Mouse (Mus musculus) left cerebral cortex, adult 2 months (tissue): Measurements from ENCODE around the gene Pla2g1b. TPM values are rescaled to one million over a fixed set of nuclear protein-coding genes. Genes with fewer than 3 reads are reported as not detected.

Experiments
- DNase-seq, 2 experiments: peaks; one replicate each; pipeline ENCODE4 v3.0.0; 2021 to 2022; ENCODE audit warnings: low spot score in 2 of 2, mixed read lengths in 1 of 2; ENCODE audit errors: extremely low spot score in 1 of 2
- H3K27ac ChIP-seq: fragments of 200-600 bp; 2 replicates; pipeline ENCODE4 v1.8.1; 2022
- H3K4me3 ChIP-seq: fragments of 200-600 bp; 2 replicates; pipeline ENCODE4 v1.8.1; 2022
- CTCF ChIP-seq: fragments of 200-600 bp; IDR thresholded peaks from 2 replicates; pipeline ENCODE4 v1.8.1; 2022; ENCODE audit warnings: antibody characterized with exemption, mild to moderate bottlenecking, moderate library complexity
- intact Hi-C: fragments of 180-260 bp; cut with DNase I; formaldehyde crosslinking; loops from one replicate; pipeline ENCODE4 v1.15.1; 2025
- total RNA-seq, 2 experiments: library from RNA; stranded (reverse); gene quantifications; 2 replicates each; pipeline ENCODE4 v1.2.3; 2021

Pla2g1b gene
- total RNA-seq, 2 experiments from 2014 or later = not detected

DNA sequence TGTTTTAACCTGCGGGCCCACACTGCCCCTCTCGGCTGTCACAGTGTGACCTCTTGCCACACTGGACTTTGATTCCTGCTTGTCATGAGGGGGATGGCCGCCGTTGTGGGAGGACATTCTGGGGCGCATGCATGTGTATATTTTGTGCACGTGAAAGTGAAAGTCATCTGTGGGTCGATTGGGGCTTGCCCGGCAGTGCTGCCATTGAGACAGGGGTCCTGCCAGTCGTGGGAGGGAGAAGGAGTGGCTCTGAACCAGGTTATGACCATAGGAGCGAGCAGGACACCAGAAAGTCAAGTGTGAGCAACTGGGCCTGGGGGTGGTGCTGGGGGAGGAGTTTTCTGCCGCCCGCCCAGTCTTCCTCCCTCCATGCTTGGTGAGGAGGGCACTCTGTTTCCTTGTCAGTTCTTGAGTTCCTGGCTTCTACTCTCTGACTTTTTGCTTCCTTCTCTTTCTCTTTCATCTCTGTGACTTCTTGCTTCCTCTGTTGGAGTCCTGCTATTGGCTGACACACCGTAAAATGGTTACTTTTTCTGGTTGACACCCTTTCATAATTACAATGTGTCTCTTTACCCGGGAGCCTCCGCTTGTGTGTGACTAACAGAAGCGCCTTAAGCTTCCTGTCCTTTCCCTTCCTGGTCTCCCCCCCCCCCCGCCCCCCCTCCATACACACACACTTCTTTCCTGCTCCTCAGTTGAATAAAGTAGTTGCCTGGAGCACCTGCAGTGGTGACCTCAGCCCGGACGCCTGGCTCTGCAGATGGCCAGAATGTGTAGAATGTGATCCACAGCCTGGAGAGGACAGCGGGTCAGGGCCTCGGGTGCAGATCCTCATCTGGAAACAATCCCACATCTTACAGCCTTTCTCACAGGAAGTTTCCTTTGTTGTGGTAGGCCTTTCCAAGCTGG, 55.7 kb downstream of the Pla2g1b start:
- TF ChIP-seq CTCF = no peak
- intact Hi-C loops = no loop called here
- DNase-seq = no peak
- Histone ChIP-seq H3K27ac (peak overlapping the region; percentile 47; the same call in 1 of the 2 replicates), H3K4me3 (no peak overlapping the region)

DNA sequence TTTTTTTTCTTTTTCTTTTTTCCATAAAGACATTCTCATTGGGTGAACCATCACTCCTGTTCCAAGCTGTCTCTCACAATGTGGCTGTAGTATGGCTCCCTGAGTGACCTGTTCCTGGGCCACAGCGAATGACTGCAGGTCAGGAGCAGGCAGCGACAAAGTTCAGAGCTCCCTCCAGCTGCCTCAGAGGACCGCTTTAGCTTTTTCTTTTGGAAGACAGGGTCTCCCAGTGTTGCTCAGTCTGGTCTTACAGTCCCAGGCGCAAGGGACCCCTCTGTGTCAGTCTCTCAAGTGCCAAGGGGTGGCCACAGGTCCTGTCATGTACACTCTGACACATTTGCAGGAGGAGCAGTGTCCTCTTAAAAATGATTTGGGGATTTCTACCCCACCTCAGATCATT, 56.5 kb downstream of the Pla2g1b start:
- Histone ChIP-seq H3K27ac (peak overlapping the region; percentile 28; the same call in 1 of the 2 replicates), H3K4me3 (no peak overlapping the region)
- DNase-seq = no peak
- intact Hi-C loops = no loop called here
- TF ChIP-seq CTCF = no peak

DNA sequence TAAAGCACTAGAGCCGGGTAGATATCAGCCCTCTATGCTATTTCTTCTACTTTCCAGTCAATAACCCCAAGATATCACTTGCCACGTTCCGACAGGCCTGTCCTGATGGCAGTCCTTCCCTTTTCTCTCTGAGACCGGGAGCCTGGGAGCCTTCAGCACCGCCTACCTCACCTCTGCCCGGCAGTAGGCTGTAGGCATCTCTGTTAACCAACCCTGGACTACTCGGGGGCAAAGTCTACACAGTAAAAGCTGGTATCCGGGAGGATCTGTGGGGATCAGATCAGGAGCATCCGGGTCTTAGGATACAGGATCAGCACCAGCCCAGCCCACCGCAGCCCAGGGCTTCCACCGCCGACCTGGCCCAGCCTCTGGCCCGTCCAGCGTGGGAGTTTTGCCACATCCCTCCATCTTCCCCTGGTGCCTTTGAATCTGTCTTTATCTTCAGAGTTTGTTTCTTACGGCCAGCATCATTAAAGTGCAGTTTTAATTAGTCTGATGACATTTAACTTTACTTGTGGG, 57.0 kb downstream of the Pla2g1b start:
- TF ChIP-seq CTCF = no peak
- intact Hi-C loops = no loop called here
- no peak overlapping the region for H3K4me3 ChIP-seq
- no peak for DNase-seq
- H3K27ac ChIP-seq = no peak overlapping the region

DNA sequence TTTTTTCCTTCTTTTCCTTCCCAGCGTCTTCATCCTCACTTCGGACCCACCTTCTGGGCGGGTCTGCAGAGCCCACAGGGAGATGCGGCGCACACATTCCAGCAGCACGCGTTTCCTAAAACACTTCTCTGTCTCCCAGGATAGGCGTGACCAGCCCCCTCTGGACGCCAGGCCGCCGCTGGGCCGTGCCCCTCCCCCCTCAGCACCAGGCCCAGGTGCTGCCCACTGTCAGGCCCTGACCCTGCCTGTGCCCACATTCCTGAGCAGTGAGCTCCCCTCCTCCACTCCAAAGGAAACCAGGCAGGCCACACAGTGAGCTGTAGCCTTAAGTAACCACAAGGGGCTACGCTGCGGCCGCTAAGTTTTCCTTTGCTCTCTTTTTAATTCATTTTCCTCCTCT, 57.9 kb downstream of the Pla2g1b start:
- no peak for DNase-seq
- H3K27ac ChIP-seq = no peak overlapping the region
- intact Hi-C loops = no loop called here

More for the DNA sequence above, 57.9 kb downstream of the Pla2g1b start:
- TF ChIP-seq CTCF = no peak; the same call in 1 of the 2 replicates
- no peak overlapping the region for H3K4me3 ChIP-seq

Other genes with a start within 250 kb of the Pla2g1b start
- gene Pop5, start 230.4 kb upstream of the Pla2g1b start, total RNA-seq = 100 to 1,000 TPM; 116 to 117 TPM
- 100 to 1,000 TPM; 253 to 265 TPM for gene Rnf10, start 193.4 kb upstream of the Pla2g1b start, total RNA-seq
- 10 to 100 TPM; 39.9 to 41.9 TPM for gene Coq5, start 186.6 kb upstream of the Pla2g1b start, total RNA-seq
- gene Dynll1, start 165.3 kb upstream of the Pla2g1b start, total RNA-seq = 100 to 1,000 TPM; 608 to 642 TPM
- gene Srsf9, start 139.1 kb upstream of the Pla2g1b start, total RNA-seq = 10 to 100 TPM; 68.0 to 74.5 TPM
- 10 to 100 TPM; 20.6 to 20.9 TPM for gene Gatc, start 125.1 kb upstream of the Pla2g1b start, total RNA-seq
- gene Triap1, start 125.0 kb upstream of the Pla2g1b start, total RNA-seq = 10 to 100 TPM; 21.4 to 24.5 TPM
- gene Cox6a1, start 117.3 kb upstream of the Pla2g1b start, total RNA-seq = 100 to 1,000 TPM; 701 to 719 TPM
- 10 to 100 TPM; 46.1 to 51.8 TPM for gene Msi1, start 36.7 kb upstream of the Pla2g1b start, total RNA-seq
- 10 to 100 TPM; 40.7 to 43.5 TPM for gene Sirt4, start 18.5 kb downstream of the Pla2g1b start, total RNA-seq
- 10 to 100 TPM; 22.8 to 25.7 TPM for gene Pxn, start 40.4 kb downstream of the Pla2g1b start, total RNA-seq
- gene Rplp0, start 93.2 kb downstream of the Pla2g1b start, total RNA-seq = 100 to 1,000 TPM; 183 to 187 TPM
- 10 to 100 TPM; 70.7 to 73.2 TPM for gene Gcn1l1, start 99.0 kb downstream of the Pla2g1b start, total RNA-seq
- 100 to 1,000 TPM in 1 of 2 experiments, 10 to 100 TPM in 1; 99.5 to 101 TPM for gene Rab35, start 165.6 kb downstream of the Pla2g1b start, total RNA-seq